ENCODE assay signal across 9 mouse cellular contexts in the genomic region with DNA sequence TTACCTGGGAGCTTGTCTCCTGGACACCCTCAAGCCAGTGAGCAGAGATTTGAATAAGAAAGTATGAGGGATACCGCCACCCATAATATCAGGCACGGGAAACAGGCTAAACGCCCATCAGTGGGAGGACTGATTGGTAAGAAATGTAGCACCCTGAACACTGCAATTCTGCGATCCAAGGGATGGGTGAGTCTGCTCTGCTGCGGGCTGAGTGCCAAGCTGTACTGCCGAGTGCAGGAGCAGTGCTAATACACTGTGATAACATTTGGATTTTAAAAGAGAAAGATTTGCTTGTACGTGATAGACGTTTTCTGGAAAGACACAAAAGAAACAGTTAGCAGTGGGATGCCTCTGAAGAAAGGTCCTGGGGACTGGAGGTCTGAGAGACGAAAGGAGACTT. TPM values are rescaled to one million over a fixed set of nuclear protein-coding genes. Genes with fewer than 3 reads are reported as not detected.
DNase-seq lines count a peak whose midpoint lies in the region; ATAC-seq and TF ChIP-seq lines count a peak whose summit lies in the region.
"Had no signal": no experiment of that assay in that cellular context is flagged by ENCODE, and none has a peak within 500 bp of the region (broad histone marks: within the 10 kb centered on the region; RNA-seq: fewer than 3 reads in every experiment).

No protein-coding gene starts in this region.

- H3K27ac ChIP-seq in lung, postnatal 0 days (ENCODE audit: low read length): no peak overlapping the region
- H3K27ac ChIP-seq: limb, embryonic 13.5 days had no signal

- no peaks in the 10 kb centered on the region for H3K27me3 ChIP-seq in lung, postnatal 0 days (replicated peaks; ENCODE audit: insufficient read depth, low read length)
- H3K27me3 ChIP-seq: limb, embryonic 13.5 days had no signal

- peak; percentile 61 to 80 for DNase-seq in cerebellum, postnatal 25 days
- DNase-seq in cerebellum, adult 9-10 months: no peak
- peak; percentile 70 for DNase-seq in layer of hippocampus, adult 11-12 months (ENCODE audit: low spot score)
- DNase-seq in layer of hippocampus, adult 9-10 months (ENCODE audit: low spot score): no peak
- peak; percentile 80 for DNase-seq in adrenal gland, postnatal 25 days
- DNase-seq in lung, postnatal 0 days (ENCODE audit: low spot score): no peak
- DNase-seq in neural tube, embryonic 10.5 days (ENCODE audit: extremely low spot score, low spot score): no peak
- DNase-seq in B cell, adult 2 months: no peak

- H3K4me3 ChIP-seq in lung, postnatal 0 days (ENCODE audit: low read depth, low read length): no peak overlapping the region
- H3K4me3 ChIP-seq: limb, embryonic 13.5 days had no signal

- ATAC-seq in lung, postnatal 0 days: peak; percentile 30; the same call in 1 of the 2 replicates

- no peak for TF ChIP-seq CTCF in lung, postnatal 0 days (IDR thresholded peaks at IDR 0.05)

- TF ChIP-seq EP300 in lung, postnatal 0 days (IDR thresholded peaks at IDR 0.05): no peak

- H3K9ac ChIP-seq in lung, postnatal 0 days (replicated peaks; ENCODE audit: low read depth): no peak overlapping the region
- H3K9ac ChIP-seq: limb, embryonic 13.5 days had no signal

- H3K9me3 ChIP-seq in lung, postnatal 0 days (ENCODE audit: low read length): no peaks in the 10 kb centered on the region
- H3K9me3 ChIP-seq: limb, embryonic 13.5 days had no signal

- 35% methylated on average over 9 of the region's 9 CpGs for WGBS in lung, postnatal 0 days

- H3K4me2 ChIP-seq in lung, postnatal 0 days (replicated peaks; ENCODE audit: low read depth, low read length): no peak overlapping the region
- H3K4me2 ChIP-seq: limb, embryonic 13.5 days had no signal

- no peaks in the 10 kb centered on the region for H3K4me1 ChIP-seq in lung, postnatal 0 days (ENCODE audit: insufficient read depth, low read depth, low read length)
- H3K4me1 ChIP-seq: limb, embryonic 13.5 days had no signal

- no peaks in the 10 kb centered on the region for H3K36me3 ChIP-seq in lung, postnatal 0 days (ENCODE audit: insufficient read depth, low read length)
- H3K36me3 ChIP-seq: limb, embryonic 13.5 days had no signal

RNA-seq across cellular contexts. Expression of a gene that starts 26.5 kb away (rescaled TPM):
- total RNA-seq in adrenal gland, postnatal 25 days (2021): 37.8 and 42.2 TPM in 2 replicates
- polyA plus RNA-seq in lung, postnatal 0 days (2015; fragmentation: Nextera tagmentation; extraction: Ambion mirVana): 3.6 and 4.3 TPM in 2 replicates

RNA-seq across cellular contexts. Expression of a gene that starts 29.1 kb away (rescaled TPM):
- total RNA-seq in adrenal gland, postnatal 25 days (2021): 29.2 and 34.4 TPM in 2 replicates
- 11.3 and 14.8 TPM in 2 replicates for polyA plus RNA-seq in lung, postnatal 0 days (2015; fragmentation: Nextera tagmentation; extraction: Ambion mirVana)

RNA-seq across cellular contexts. Expression of a gene that starts 41.5 kb away (rescaled TPM):
- total RNA-seq in adrenal gland, postnatal 25 days (2021): 22.4 and 23.9 TPM in 2 replicates
- polyA plus RNA-seq in lung, postnatal 0 days (2015; fragmentation: Nextera tagmentation; extraction: Ambion mirVana): 19.7 and 22.0 TPM in 2 replicates

RNA-seq across cellular contexts. Expression of a gene that starts 50.8 kb away (rescaled TPM):
- 7.3 and 9.9 TPM in 2 replicates for total RNA-seq in adrenal gland, postnatal 25 days (2021)
- polyA plus RNA-seq in lung, postnatal 0 days (2015; fragmentation: Nextera tagmentation; extraction: Ambion mirVana): 9.9 and 13.4 TPM in 2 replicates

Comparison
In these comparisons a context has a peak if more than half of its experiments do, and no peak if none do; other contexts are left out.
1. DNase-seq: peak in cerebellum, postnatal 25 days (2 of 2), layer of hippocampus, adult 11-12 months (single experiment) and adrenal gland, postnatal 25 days (single experiment); none in cerebellum, adult 9-10 months (single experiment), layer of hippocampus, adult 9-10 months (single experiment), lung, postnatal 0 days (single experiment), neural tube, embryonic 10.5 days (single experiment) and B cell, adult 2 months (0 of 2).